25 mouse cellular contexts compared by ENCODE assay signal in the genomic region with DNA sequence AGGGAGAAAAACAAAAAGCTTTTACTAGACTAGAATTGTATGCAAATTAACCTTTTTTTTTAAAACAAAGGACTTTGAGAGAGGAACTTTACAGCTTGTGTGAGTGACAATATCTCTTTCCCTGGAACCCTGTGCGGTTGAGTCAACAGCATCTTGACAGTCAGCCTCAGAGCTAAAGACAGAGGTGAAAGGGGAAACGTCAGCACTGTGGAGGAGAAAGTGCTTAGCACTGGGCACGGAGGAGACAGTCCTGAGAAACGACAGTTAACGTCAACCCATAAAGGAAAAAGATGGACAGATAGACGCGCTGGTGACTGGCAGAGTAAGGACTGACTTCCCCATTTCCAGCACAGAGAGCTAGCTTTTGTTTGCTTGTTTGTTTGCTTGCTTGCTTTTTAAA.
DNase-seq lines count a peak whose midpoint lies in the region; ATAC-seq lines count a peak whose summit lies in the region.
"Had no signal": no experiment of that assay in that cellular context is flagged by ENCODE, and none has a peak within 500 bp of the region (broad histone marks: within the 10 kb centered on the region; RNA-seq: fewer than 3 reads in every experiment).

No protein-coding gene starts in this region.

- H3K36me3 ChIP-seq in forebrain, embryonic 13.5 days (ENCODE audit: poor library complexity, severe bottlenecking), result no peaks in the 10 kb centered on the region
- no peaks in the 10 kb centered on the region for H3K36me3 ChIP-seq in forebrain, embryonic 10.5 days (replicated peaks)
- H3K36me3 ChIP-seq in heart, embryonic 10.5 days, result no peaks in the 10 kb centered on the region
- H3K36me3 ChIP-seq: embryonic facial prominence, embryonic 10.5 days; embryonic facial prominence, embryonic 13.5 days; G1E; hindbrain, embryonic 12.5 days; hindbrain, embryonic 15.5 days had no signal

- intact Hi-C loops in gastrocnemius, postnatal 36 days (cut with DNase I), result no loop called here

- H3K4me3 ChIP-seq in forebrain, embryonic 13.5 days, result no peak overlapping the region
- no peak overlapping the region for H3K4me3 ChIP-seq in forebrain, embryonic 10.5 days
- no peak overlapping the region for H3K4me3 ChIP-seq in heart, embryonic 10.5 days
- H3K4me3 ChIP-seq: embryonic facial prominence, embryonic 10.5 days; embryonic facial prominence, embryonic 13.5 days; erythroblast, embryonic 14.5 days; gastrocnemius, adult 2 months; heart, adult 2 months; hindbrain, embryonic 12.5 days; hindbrain, embryonic 15.5 days had no signal

- no peaks in the 10 kb centered on the region for H3K9me3 ChIP-seq in forebrain, embryonic 13.5 days (replicated peaks)
- no peaks in the 10 kb centered on the region for H3K9me3 ChIP-seq in forebrain, embryonic 10.5 days
- H3K9me3 ChIP-seq in heart, embryonic 10.5 days, result 0 out of 2 replicates have a peak, but pooled peaks cover 3% of the 10 kb centered on the region
- H3K9me3 ChIP-seq: embryonic facial prominence, embryonic 10.5 days; embryonic facial prominence, embryonic 13.5 days; G1E; hindbrain, embryonic 12.5 days; hindbrain, embryonic 15.5 days had no signal

- H3K27me3 ChIP-seq in forebrain, embryonic 13.5 days, result no peaks in the 10 kb centered on the region
- no peaks in the 10 kb centered on the region; the same call in 1 of the 2 replicates for H3K27me3 ChIP-seq in forebrain, embryonic 10.5 days (ENCODE audit: poor library complexity, severe bottlenecking)
- H3K27me3 ChIP-seq in heart, embryonic 10.5 days (ENCODE audit: insufficient read depth, poor library complexity, severe bottlenecking), result peaks cover 48% of the 10 kb centered on the region
- H3K27me3 ChIP-seq: embryonic facial prominence, embryonic 13.5 days; hindbrain, embryonic 12.5 days; hindbrain, embryonic 15.5 days had no signal

- ATAC-seq in forebrain, embryonic 13.5 days, result 0 out of 2 replicates have a peak, but pooled peaks have one; percentile 26
- ATAC-seq in common myeloid progenitor, adult 5-6 weeks (replicated peaks; ENCODE audit: low read depth, poor library complexity, severe bottlenecking), result peak; percentile 77
- ATAC-seq in granulocyte monocyte progenitor cell, adult 5-6 weeks (replicated peaks; ENCODE audit: poor library complexity, severe bottlenecking), result peak; percentile 36
- ATAC-seq: intestine, postnatal 0 days had no signal

- no peak overlapping the region for H3K4me2 ChIP-seq in forebrain, embryonic 13.5 days
- H3K4me2 ChIP-seq: embryonic facial prominence, embryonic 13.5 days; heart, embryonic 11.5 days; hindbrain, embryonic 12.5 days; hindbrain, embryonic 15.5 days had no signal

- no peak overlapping the region for H3K9ac ChIP-seq in forebrain, embryonic 13.5 days
- H3K9ac ChIP-seq: embryonic facial prominence, embryonic 13.5 days; hindbrain, embryonic 12.5 days; hindbrain, embryonic 15.5 days had no signal

- H3K4me1 ChIP-seq in forebrain, embryonic 13.5 days, result peaks cover 52% of the 10 kb centered on the region
- peaks cover 33% of the 10 kb centered on the region for H3K4me1 ChIP-seq in forebrain, embryonic 10.5 days
- peaks cover 38% of the 10 kb centered on the region for H3K4me1 ChIP-seq in heart, embryonic 10.5 days

- WGBS in forebrain, embryonic 13.5 days, result 79% methylated on average over 7 of the region's 7 CpGs
- 85% methylated on average over 7 of the region's 7 CpGs for WGBS in forebrain, embryonic 10.5 days
- 38% methylated on average over 7 of the region's 7 CpGs for WGBS in heart, embryonic 10.5 days

- H3K27ac ChIP-seq in forebrain, embryonic 13.5 days, result no peak overlapping the region; the same call in 1 of the 2 replicates
- no peak overlapping the region for H3K27ac ChIP-seq in forebrain, embryonic 10.5 days
- no peak overlapping the region for H3K27ac ChIP-seq in heart, embryonic 10.5 days
- H3K27ac ChIP-seq: embryonic facial prominence, embryonic 10.5 days; embryonic facial prominence, embryonic 13.5 days; gastrocnemius, adult 2 months; heart, adult 2 months; hindbrain, embryonic 12.5 days; hindbrain, embryonic 15.5 days had no signal

- DNase-seq in forebrain, embryonic 10.5 days (ENCODE audit: extremely low spot score, low spot score), result no peak
- DNase-seq in gastrocnemius, postnatal 36 days, result no peak
- no peak for DNase-seq in cerebellum, postnatal 36 days
- DNase-seq in heart, embryonic 10.5 days (ENCODE audit: low spot score), result no peak
- DNase-seq: adrenal gland, adult 2 months; adrenal gland, postnatal 25 days; B cell, adult 2 months; cerebellum, adult 11-12 months; cerebellum, adult 8-10 months; cerebellum, postnatal 10 days; gastrocnemius, adult 2 months; gastrocnemius, postnatal 14 days; heart, adult 2 months; kidney, adult 8-10 months had no signal

Comparison
In these comparisons a context has a peak if more than half of its experiments do, and no peak if none do; other contexts are left out.
1. ATAC-seq: peak in every context shown above with its lines; median percentile 77 in common myeloid progenitor, adult 5-6 weeks; 36 in granulocyte monocyte progenitor cell, adult 5-6 weeks; 26 in forebrain, embryonic 13.5 days.